Mouse (Mus musculus): ENCODE data around the gene Syap1.
"Not testable (repeated sequence)": the region's sequence is repeated elsewhere in the genome, so short reads cannot be mapped to it uniquely, and the experiment has no call there.

The Syap1 gene

GRCm38 (mm10) chrX:162887931-162888511 is at the start of gene Syap1:
Gene Syap1, minus strand, starts transcription at chrX:162888447.
- in situ Hi-C loops (cut with MboI), result no loop called here

GRCm38 (mm10) chrX:162931467-162931866 is 43.2 kb upstream of the Syap1 start:
- in situ Hi-C loops (cut with MboI), result no loop called here

DNA sequence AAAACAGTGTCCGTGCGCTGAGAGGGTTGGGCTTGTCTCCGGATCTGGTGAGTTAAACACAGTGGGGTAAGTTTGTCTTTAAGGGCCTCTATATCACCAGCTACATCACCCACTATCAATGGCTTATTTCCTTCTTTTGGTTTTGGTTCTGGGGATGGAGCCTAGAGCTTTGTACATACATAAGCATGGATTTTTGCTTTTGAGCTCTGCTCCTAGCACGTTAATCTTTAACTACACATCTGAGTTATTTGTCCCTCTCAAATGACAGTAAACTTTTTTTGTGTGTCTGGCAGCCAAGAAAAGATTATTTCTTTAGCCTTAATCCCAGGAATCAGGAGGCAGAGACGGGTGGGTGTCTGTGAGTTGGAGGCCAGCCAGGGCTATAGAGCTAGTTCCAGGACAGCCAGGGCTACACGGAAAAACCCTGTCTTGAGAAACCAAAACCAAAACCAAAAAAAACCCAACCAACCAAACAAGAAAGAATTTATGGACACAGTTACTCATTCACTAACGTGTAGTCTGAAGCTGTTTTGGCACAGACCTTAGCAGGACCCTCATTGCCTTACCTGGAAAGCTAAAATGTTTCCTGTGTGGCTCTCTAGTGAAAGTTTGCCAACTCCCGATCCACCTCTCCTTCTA is 33.4 kb upstream of the Syap1 start:
- in situ Hi-C loops (cut with MboI), result no loop called here

DNA sequence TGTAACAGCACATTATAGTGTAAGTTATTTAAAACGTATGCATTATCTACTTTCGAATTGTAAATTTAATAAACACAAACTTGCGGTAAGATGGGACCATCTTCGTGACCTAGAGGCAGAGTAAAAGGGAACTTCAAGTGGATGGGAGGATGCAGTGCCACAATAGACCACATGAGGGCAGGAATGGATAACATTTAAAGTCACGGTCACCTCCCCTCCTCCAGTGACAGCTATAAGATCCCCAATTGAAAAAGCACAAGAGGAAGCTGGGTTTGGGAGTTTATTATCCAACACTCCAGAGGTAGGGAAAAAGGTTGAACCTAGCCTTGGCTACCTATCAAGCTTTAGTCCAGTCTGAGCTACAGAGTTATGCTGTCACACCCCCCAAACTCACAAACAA is 27.4 kb upstream of the Syap1 start:
- in situ Hi-C loops (cut with MboI), result no loop called here

GRCm38 (mm10) chrX:162913651-162914050 is 25.4 kb upstream of the Syap1 start:
- in situ Hi-C loops (cut with MboI), result no loop called here

DNA sequence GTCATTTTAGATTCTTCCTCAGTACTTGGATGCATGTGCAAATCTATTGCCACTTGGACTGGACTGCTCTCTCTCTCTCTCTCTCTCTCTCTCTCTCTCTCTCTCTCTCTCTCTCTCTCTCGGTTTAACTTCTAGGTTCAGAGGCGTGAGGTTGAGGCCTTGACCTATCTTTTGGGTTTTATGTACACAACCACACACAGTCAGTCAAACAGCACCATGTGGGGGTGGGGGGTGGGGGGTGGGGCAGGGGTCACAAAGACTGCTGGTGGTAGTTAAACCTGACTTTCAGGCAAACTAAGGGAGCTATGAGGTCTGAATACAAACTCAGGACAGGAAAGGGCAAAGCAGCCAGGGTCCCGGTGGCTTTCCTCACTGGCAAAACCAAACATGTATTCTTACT is 19.3 kb upstream of the Syap1 start:
- in situ Hi-C loops (cut with MboI), result no loop called here

GRCm38 (mm10) chrX:162902040-162902734 is 13.9 kb upstream of the Syap1 start:
- in situ Hi-C loops (cut with MboI), result no loop called here

GRCm38 (mm10) chrX:162901371-162902039 is 13.3 kb upstream of the Syap1 start:
- in situ Hi-C loops (cut with MboI), result no loop called here

GRCm38 (mm10) chrX:162900938-162901337 is 12.7 kb upstream of the Syap1 start, which contains the start of gene Ctps2:
Gene Ctps2, plus strand, starts transcription at chrX:162901238.
- in situ Hi-C loops (cut with MboI), result no loop called here

- in situ Hi-C loops (cut with MboI), result not testable (repeated sequence)
These were observed 452 bp upstream of the Syap1 start for GRCm38 (mm10) chrX:162888575-162889223.

GRCm38 (mm10) chrX:162878236-162878635 is 10.0 kb downstream of the Syap1 start:
- in situ Hi-C loops (cut with MboI), result no loop called here

DNA sequence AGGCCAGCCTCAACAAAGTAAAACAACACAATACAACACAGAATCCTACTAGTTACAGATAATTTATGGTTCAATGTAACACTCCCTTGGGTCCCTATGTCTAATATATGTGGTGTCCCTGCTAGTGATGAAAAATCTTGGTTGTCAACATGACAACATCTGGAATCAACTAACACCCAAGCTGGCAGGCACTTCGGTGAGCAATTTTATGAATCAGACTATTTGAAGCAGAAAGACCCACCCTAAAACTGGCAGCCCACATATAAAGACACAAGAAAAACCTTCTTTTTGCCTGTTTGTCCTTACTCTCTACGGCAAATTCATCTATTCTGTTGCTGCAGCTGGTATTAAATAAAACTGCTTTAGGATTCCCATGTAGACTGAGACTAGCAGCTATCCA is 14.5 kb downstream of the Syap1 start:
- in situ Hi-C loops (cut with MboI), result no loop called here

GRCm38 (mm10) chrX:162871734-162872517 is 16.3 kb downstream of the Syap1 start:
- in situ Hi-C loops (cut with MboI), result no loop called here

- in situ Hi-C loops (cut with MboI), result no loop called here
These were observed 19.8 kb downstream of the Syap1 start for GRCm38 (mm10) chrX:162868294-162868965.

DNA sequence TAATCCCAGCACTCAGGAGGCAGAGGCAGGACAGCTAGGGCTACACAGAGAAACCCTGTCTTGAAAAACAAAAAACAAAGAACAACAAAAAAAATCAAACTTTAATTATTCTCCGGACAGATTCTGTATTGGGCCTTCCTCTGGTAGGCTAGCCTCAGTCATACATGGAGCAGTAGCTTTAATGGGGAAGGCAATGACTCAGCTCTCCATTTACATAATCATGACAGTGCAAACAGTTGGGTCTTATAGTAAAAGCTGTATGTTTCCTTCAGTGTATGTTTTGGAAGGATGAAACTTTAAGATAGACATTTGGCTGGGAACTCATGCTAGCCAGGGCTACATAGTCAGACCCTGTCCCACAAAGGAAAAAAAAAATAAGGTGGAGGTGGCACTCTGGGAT is 39.6 kb downstream of the Syap1 start:
- in situ Hi-C loops (cut with MboI), result no loop called here

DNA sequence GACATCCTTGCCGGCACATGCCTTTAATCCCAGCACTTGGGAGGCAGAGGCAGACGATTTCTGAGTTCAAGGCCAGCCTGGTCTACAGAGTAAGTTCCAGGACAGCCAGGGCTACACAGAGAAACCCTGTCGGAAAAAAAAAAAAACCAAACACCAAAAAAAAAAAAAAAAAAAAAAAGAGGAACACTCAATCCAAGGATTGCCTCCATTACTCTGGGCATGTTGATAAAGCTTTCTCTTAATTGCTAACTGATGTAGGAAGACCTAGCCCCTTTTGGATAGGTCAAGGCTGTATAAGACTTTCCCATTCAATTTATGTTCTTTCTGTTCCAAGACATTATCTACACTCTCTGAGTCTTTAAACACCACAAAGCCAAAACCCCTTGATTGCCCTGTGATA is 42.7 kb downstream of the Syap1 start:
- in situ Hi-C loops (cut with MboI), result no loop called here

DNA sequence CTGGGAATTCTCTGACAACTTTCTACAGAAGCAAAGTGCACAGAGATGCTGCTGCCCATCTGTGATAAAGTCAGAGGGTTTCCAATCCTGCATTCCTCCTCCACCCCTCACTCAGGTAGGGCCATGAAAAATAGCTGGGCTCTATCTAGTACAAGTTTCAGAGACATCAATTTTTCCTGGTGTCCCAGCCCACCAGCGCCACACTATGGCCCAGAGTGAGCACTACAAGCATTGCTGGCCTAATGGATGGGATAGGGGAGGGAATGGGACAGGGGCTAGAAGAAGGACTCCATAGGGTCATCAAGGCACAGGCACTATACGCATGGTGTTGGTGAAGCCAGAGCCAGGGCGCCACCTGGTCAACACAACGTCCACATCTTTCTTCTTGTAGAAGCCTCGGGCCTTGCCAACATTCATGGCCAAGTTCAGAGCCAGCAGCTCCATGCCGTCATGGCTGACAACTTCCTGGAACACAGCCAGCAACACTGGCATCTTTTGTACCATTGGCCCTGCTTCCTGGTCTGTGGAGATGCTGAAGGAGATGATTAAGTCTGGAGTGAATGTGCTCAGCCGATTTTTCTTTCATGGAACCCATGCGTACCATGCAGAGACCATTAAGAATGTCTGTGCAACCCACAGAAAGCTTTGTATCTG is 43.7 kb downstream of the Syap1 start:
- in situ Hi-C loops (cut with MboI), result no loop called here

DNA sequence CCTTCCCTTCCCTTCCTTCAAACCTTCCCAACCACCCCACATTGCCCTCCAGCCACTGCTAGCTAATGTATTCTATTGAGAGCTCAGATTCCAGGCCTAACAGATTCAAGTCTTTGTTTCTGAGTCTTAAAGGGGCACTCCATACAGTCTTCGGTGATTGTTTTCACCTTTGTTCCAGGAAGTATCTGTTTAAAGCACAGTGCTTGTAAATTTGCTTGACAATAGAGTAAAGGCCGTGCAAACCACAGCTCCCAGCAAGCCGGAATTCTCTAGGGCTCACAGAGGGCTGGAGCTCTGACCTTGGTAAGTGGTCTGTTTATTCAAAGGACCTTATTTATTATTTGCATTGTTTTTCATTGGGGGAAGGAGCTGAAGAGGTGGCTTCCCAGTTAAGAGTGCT is 56.1 kb downstream of the Syap1 start:
- in situ Hi-C loops (cut with MboI), result no loop called here

DNA sequence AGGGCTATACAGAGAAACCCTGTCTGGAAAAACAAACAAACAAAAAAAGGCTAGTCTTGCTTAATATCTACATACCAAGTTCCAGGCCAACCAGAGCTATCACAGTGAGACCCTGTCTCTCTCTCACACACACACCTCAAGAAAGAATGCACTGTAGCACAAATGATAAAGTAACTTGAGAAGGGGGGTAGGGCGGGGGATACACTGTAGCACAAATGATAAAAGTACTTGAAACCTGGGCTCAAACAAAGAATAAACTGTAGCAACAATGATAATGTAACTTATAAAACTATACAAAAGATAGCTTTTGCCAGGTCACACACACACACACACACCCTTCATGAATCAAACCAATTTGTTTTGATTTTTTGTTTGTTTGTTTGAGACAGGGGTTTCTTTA is 56.7 kb downstream of the Syap1 start:
- in situ Hi-C loops (cut with MboI), result no loop called here

DNA sequence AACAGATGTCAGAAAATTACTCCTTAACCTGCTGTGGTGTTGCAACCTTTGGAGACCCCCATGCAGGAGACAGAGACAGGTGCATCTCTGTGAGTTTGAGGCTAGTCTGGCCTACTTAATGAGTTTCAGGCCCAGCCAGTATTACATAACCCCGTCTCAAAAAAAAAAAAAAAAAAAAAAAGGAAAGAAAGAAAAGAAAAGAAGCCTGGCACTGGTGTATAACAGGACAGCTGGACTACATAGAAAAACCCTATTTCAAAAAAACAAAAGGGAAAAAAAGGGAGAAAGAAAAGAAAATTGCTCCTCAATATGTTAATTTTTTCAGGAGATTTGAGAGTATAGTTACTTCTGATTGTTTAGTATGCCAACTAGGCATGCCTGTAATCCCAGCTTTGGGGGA is 57.2 kb downstream of the Syap1 start:
- in situ Hi-C loops (cut with MboI), result no loop called here
